Mouse (Mus musculus) heart, embryonic 16.5 days (tissue): ENCODE data around the gene Galnt10. TPM values are rescaled to one million over a fixed set of nuclear protein-coding genes. Genes with fewer than 3 reads are reported as not detected.

Experiments used
- ATAC-seq: fragments of 200-750 bp; cut with Nextera tagmentation; replicated peaks from 2 replicates; pipeline ENCODE4 v1.8.0; 2017; ENCODE audit warnings: moderate number of reproducible peaks; ENCODE audit not compliant: insufficient read depth, low FRiP score; ENCODE audit errors: extremely low read depth
- H3K27ac ChIP-seq: fragments of 300-500 bp; sonication (generic); 2 replicates; pipeline ENCODE4 v1.5.1; 2014; ENCODE audit warnings: mild to moderate bottlenecking, low read length, control low read depth, moderate library complexity
- H3K27me3 ChIP-seq: fragments of 300-500 bp; sonication (generic); 2 replicates; pipeline ENCODE4 v1.6.1; 2014; ENCODE audit warnings: low read length, mixed read lengths; ENCODE audit not compliant: control insufficient read depth, insufficient read depth
- H3K36me3 ChIP-seq: fragments of 300-500 bp; sonication (generic); 2 replicates; pipeline ENCODE4 v1.6.1; 2014; ENCODE audit not compliant: control insufficient read depth, insufficient read depth
- H3K4me1 ChIP-seq: fragments of 300-500 bp; sonication (generic); 2 replicates; pipeline ENCODE4 v1.6.1; 2014; ENCODE audit warnings: low read length, mixed read lengths; ENCODE audit not compliant: control insufficient read depth, insufficient read depth
- H3K4me2 ChIP-seq: fragments of 300-500 bp; sonication (generic); 2 replicates; pipeline ENCODE4 v1.6.1; 2014; ENCODE audit warnings: low read depth, mild to moderate bottlenecking, control low read depth, low read length
- H3K4me3 ChIP-seq: fragments of 300-500 bp; sonication (generic); 2 replicates; pipeline ENCODE4 v1.5.1; 2014; ENCODE audit warnings: mild to moderate bottlenecking, control low read depth, low read length
- H3K9ac ChIP-seq: fragments of 300-500 bp; sonication (generic); 2 replicates; pipeline ENCODE4 v1.6.1; 2014; ENCODE audit warnings: low read length, control low read depth
- H3K9me3 ChIP-seq: fragments of 300-500 bp; sonication (generic); replicated peaks from 2 replicates; pipeline ENCODE4 v1.6.1; 2016; ENCODE audit warnings: low read length; ENCODE audit not compliant: control insufficient read depth
- WGBS: fragments of 180-500 bp; shearing (Covaris S2); extraction: QIAGEN DNeasy Blood & Tissue Kit; methylation state at CpG from one replicate; pipeline ENCODE4 v1.1.7; 2014; 5-methylcytosine and 5-hydroxymethylcytosine counted together
- polyA plus RNA-seq: library from polyadenylated mRNA; unstranded; fragments of >200 nt; fragmentation: Nextera tagmentation; extraction: Ambion mirVana; gene quantifications from 2 replicates; pipeline ENCODE4 v1.2.1, GENCODE M21; 2015

Gene Galnt10
- polyA plus RNA-seq, 1 experiment from 2014 or later = 9.3 TPM

- Histone ChIP-seq H3K4me1 (peaks cover 23% of the 10 kb centered on the region), H3K36me3 (no peaks in the 10 kb centered on the region), H3K27ac (no peak overlapping the region), H3K9me3 (no peaks in the 10 kb centered on the region), H3K4me2 (no peak overlapping the region; the same call in 1 of the 2 replicates), H3K9ac (no peak overlapping the region), H3K27me3 (no peaks in the 10 kb centered on the region), H3K4me3 (no peak overlapping the region)
- 55% methylated on average over 5 of the region's 5 CpGs for WGBS
- no peak for ATAC-seq
Observed at GRCm38 (mm10) chr11:57647446-57647845, 2.2 kb downstream of the Galnt10 start.

- WGBS = 89% methylated on average over 11 of the region's 11 CpGs
- Histone ChIP-seq H3K4me3 (no peak overlapping the region), H3K9me3 (no peaks in the 10 kb centered on the region), H3K27ac (no peak overlapping the region), H3K27me3 (no peaks in the 10 kb centered on the region), H3K4me2 (no peak overlapping the region), H3K36me3 (no peaks in the 10 kb centered on the region), H3K9ac (no peak overlapping the region), H3K4me1 (peaks cover 23% of the 10 kb centered on the region)
- no peak for ATAC-seq
Observed at GRCm38 (mm10) chr11:57648196-57648800, 3.1 kb downstream of the Galnt10 start.

- 70% methylated on average over 4 of the region's 4 CpGs for WGBS
- Histone ChIP-seq H3K4me2 (no peak overlapping the region), H3K36me3 (no peaks in the 10 kb centered on the region), H3K4me1 (peaks cover 16% of the 10 kb centered on the region), H3K27me3 (no peaks in the 10 kb centered on the region), H3K4me3 (no peak overlapping the region), H3K27ac (no peak overlapping the region), H3K9me3 (no peaks in the 10 kb centered on the region), H3K9ac (no peak overlapping the region)
- ATAC-seq = no peak
Observed at GRCm38 (mm10) chr11:57649269-57649668, 4.0 kb downstream of the Galnt10 start.

- Histone ChIP-seq H3K4me3 (no peak overlapping the region), H3K27me3 (no peaks in the 10 kb centered on the region), H3K27ac (no peak overlapping the region), H3K4me1 (peaks cover 16% of the 10 kb centered on the region), H3K4me2 (no peak overlapping the region), H3K36me3 (no peaks in the 10 kb centered on the region), H3K9me3 (no peaks in the 10 kb centered on the region), H3K9ac (no peak overlapping the region)
- no peak for ATAC-seq
- 73% methylated on average over 10 of the region's 10 CpGs for WGBS
Observed at GRCm38 (mm10) chr11:57649671-57650070, 4.4 kb downstream of the Galnt10 start.

GRCm38 (mm10) chr11:57650867-57651266 lies 5.6 kb downstream of the Galnt10 start:
- Histone ChIP-seq H3K36me3 (no peaks in the 10 kb centered on the region), H3K27ac (no peak overlapping the region), H3K4me2 (no peak overlapping the region), H3K27me3 (no peaks in the 10 kb centered on the region), H3K9ac (no peak overlapping the region), H3K9me3 (no peaks in the 10 kb centered on the region), H3K4me3 (no peak overlapping the region), H3K4me1 (peaks cover 21% of the 10 kb centered on the region)
- no peak for ATAC-seq
- WGBS = 77% methylated on average over 2 of the region's 2 CpGs

- Histone ChIP-seq H3K4me3 (no peak overlapping the region), H3K27ac (no peak overlapping the region), H3K9ac (no peak overlapping the region; the same call in 1 of the 2 replicates), H3K36me3 (no peaks in the 10 kb centered on the region), H3K4me2 (peak overlapping the region; percentile 43), H3K27me3 (no peaks in the 10 kb centered on the region), H3K4me1 (peaks cover 21% of the 10 kb centered on the region), H3K9me3 (no peaks in the 10 kb centered on the region)
- WGBS = 28% methylated on average over 15 of the region's 15 CpGs
- no peak for ATAC-seq
Observed at GRCm38 (mm10) chr11:57651281-57651810, 6.1 kb downstream of the Galnt10 start.

- WGBS = 84% methylated on average over 23 of the region's 23 CpGs
- Histone ChIP-seq H3K27me3 (no peaks in the 10 kb centered on the region), H3K27ac (no peak overlapping the region), H3K4me3 (no peak overlapping the region), H3K9me3 (no peaks in the 10 kb centered on the region), H3K9ac (no peak overlapping the region), H3K4me1 (peaks cover 15% of the 10 kb centered on the region), H3K4me2 (no peak overlapping the region), H3K36me3 (no peaks in the 10 kb centered on the region)
- no peak for ATAC-seq
Observed at GRCm38 (mm10) chr11:57652206-57652922, 7.1 kb downstream of the Galnt10 start.

GRCm38 (mm10) chr11:57652923-57653660 lies 7.8 kb downstream of the Galnt10 start:
- H3K9me3 ChIP-seq = no peaks in the 10 kb centered on the region
- no peaks in the 10 kb centered on the region for H3K27me3 ChIP-seq
- no peak overlapping the region for H3K9ac ChIP-seq
- whole genome bisulfite sequencing = 92% methylated on average over 14 of the region's 14 CpGs
- H3K4me1 ChIP-seq = peaks cover 13% of the 10 kb centered on the region
- no peak overlapping the region for H3K4me2 ChIP-seq
- no peak overlapping the region for H3K4me3 ChIP-seq
- no peak overlapping the region for H3K27ac ChIP-seq
- no peak for ATAC-seq
- H3K36me3 ChIP-seq = no peaks in the 10 kb centered on the region

- no peak overlapping the region for H3K4me2 ChIP-seq
- no peaks in the 10 kb centered on the region for H3K27me3 ChIP-seq
- no peak overlapping the region for H3K4me3 ChIP-seq
- H3K4me1 ChIP-seq = peaks cover 13% of the 10 kb centered on the region
- 84% methylated on average over 5 of the region's 5 CpGs for WGBS
- H3K27ac ChIP-seq = no peak overlapping the region
- H3K9ac ChIP-seq = no peak overlapping the region
- ATAC-seq = no peak
- no peaks in the 10 kb centered on the region for H3K9me3 ChIP-seq
- H3K36me3 ChIP-seq = no peaks in the 10 kb centered on the region
Observed at GRCm38 (mm10) chr11:57653796-57654195, 8.6 kb downstream of the Galnt10 start.
